Mouse (Mus musculus) megakaryocyte, embryonic 14.5 days (primary cell): ENCODE data around the gene Gm49355. TPM values are rescaled to one million over a fixed set of nuclear protein-coding genes. Genes with fewer than 3 reads are reported as not detected.
A peak's percentile ranks its signal among the peaks of the same experiment; 100 is the strongest.

Experiments used
- H3K27me3 ChIP-seq: replicated peaks from 2 replicates; pipeline ENCODE3; 2012; ENCODE audit warnings: inconsistent platforms
- H3K36me3 ChIP-seq: replicated peaks from 2 replicates; pipeline ENCODE3; 2012; ENCODE audit warnings: low read length, inconsistent platforms, mixed read lengths
- H3K4me1 ChIP-seq: 2 replicates; pipeline ENCODE4 v1.6.1; 2012; ENCODE audit warnings: inconsistent platforms
- H3K4me3 ChIP-seq: replicated peaks from 2 replicates; pipeline ENCODE3; 2012; ENCODE audit warnings: moderate library complexity, mild to moderate bottlenecking, inconsistent platforms
- H3K9me3 ChIP-seq: 2 replicates; pipeline ENCODE4 v1.6.1; 2012; ENCODE audit warnings: inconsistent platforms
- FLI1 ChIP-seq: IDR thresholded peaks from 2 replicates; pipeline ENCODE4 v1.6.1; 2012; ENCODE audit warnings: low read length, inconsistent platforms, mixed read lengths
- GATA1 ChIP-seq: IDR thresholded peaks from 3 replicates; pipeline ENCODE4 v1.6.1; 2012; ENCODE audit warnings: mixed read lengths, low read length, inconsistent platforms, borderline replicate concordance
- polyA plus RNA-seq: library from polyadenylated mRNA; stranded (reverse); fragments of >175 nt; gene quantifications from 2 replicates; pipeline ENCODE4 v1.2.3, GENCODE M21; 2012; ENCODE audit warnings: low replicate concordance; ENCODE audit not compliant: insufficient read depth

The Gm49355 gene
- polyA plus RNA-seq, 1 experiment = not detected

- peaks cover 8% of the 10 kb centered on the region for H3K4me1 ChIP-seq
- no peak for TF ChIP-seq GATA1
- no peak for TF ChIP-seq FLI1
- no peaks in the 10 kb centered on the region for H3K27me3 ChIP-seq
- H3K4me3 ChIP-seq = no peak overlapping the region
- no peaks in the 10 kb centered on the region for H3K9me3 ChIP-seq
- H3K36me3 ChIP-seq = peaks cover 74% of the 10 kb centered on the region
Measured at GRCm38 (mm10) chr14:12303106-12303505, 19.3 kb downstream of the Gm49355 start.

GRCm38 (mm10) chr14:12333622-12334021 lies 49.8 kb downstream of the Gm49355 start:
- H3K4me1 ChIP-seq = no peaks in the 10 kb centered on the region
- peaks cover 3% of the 10 kb centered on the region; the same call in 1 of the 2 replicates for H3K9me3 ChIP-seq
- no peaks in the 10 kb centered on the region for H3K36me3 ChIP-seq
- peaks cover 40% of the 10 kb centered on the region for H3K27me3 ChIP-seq
- H3K4me3 ChIP-seq = no peak overlapping the region
- TF ChIP-seq FLI1 (no peak), GATA1 (no peak)

DNA sequence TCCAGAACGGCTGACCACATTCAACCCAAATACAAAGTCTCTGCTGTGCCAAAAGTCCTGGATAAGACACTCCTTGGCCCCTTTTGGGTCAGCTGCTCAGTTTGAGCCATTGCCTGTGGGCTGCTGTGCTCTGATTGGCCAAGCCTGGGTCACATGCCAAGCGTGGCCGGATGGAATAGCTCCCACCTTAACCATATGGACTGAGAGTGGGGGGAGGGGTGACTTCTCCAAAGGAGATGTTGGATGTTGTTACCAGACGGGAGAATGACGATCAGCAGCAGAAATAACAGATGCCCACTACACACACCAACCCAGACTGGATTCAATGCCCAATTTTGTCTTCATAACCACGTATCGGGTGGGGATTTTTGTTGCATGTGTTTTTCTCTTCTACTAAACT lies 51.1 kb downstream of the Gm49355 start:
- no peak overlapping the region for H3K4me3 ChIP-seq
- H3K27me3 ChIP-seq = peaks cover 51% of the 10 kb centered on the region
- no peaks in the 10 kb centered on the region for H3K4me1 ChIP-seq
- no peak for TF ChIP-seq GATA1
- TF ChIP-seq FLI1 = no peak
- H3K36me3 ChIP-seq = no peaks in the 10 kb centered on the region
- H3K9me3 ChIP-seq = peaks cover 3% of the 10 kb centered on the region; the same call in 1 of the 2 replicates

- no peak overlapping the region for H3K4me3 ChIP-seq
- peaks cover 76% of the 10 kb centered on the region for H3K27me3 ChIP-seq
Measured at GRCm38 (mm10) chr14:12337421-12337997, 53.7 kb downstream of the Gm49355 start.

GRCm38 (mm10) chr14:12337998-12338809 lies 54.4 kb downstream of the Gm49355 start:
- no peak overlapping the region for H3K4me3 ChIP-seq
- no peaks in the 10 kb centered on the region for H3K36me3 ChIP-seq
- TF ChIP-seq FLI1 (no peak), GATA1 (no peak)
- H3K27me3 ChIP-seq = peaks cover 83% of the 10 kb centered on the region
- peaks cover 12% of the 10 kb centered on the region for H3K4me1 ChIP-seq
- H3K9me3 ChIP-seq = peaks cover 3% of the 10 kb centered on the region; the same call in 1 of the 2 replicates

More at GRCm38 (mm10) chr14:12337421-12337997, 53.7 kb downstream of the Gm49355 start:
- Histone ChIP-seq H3K9me3 (peaks cover 3% of the 10 kb centered on the region; the same call in 1 of the 2 replicates), H3K36me3 (no peaks in the 10 kb centered on the region), H3K4me1 (peaks cover 12% of the 10 kb centered on the region)
- no peak for TF ChIP-seq GATA1
- TF ChIP-seq FLI1 = no peak

- H3K36me3 ChIP-seq = no peaks in the 10 kb centered on the region
- H3K27me3 ChIP-seq = peaks cover 90% of the 10 kb centered on the region
- H3K9me3 ChIP-seq = peaks cover 3% of the 10 kb centered on the region; the same call in 1 of the 2 replicates
- H3K4me1 ChIP-seq = peaks cover 12% of the 10 kb centered on the region
- no peak overlapping the region for H3K4me3 ChIP-seq
- no peak for TF ChIP-seq GATA1
Measured at GRCm38 (mm10) chr14:12338811-12339565, 55.2 kb downstream of the Gm49355 start.

- peaks cover 18% of the 10 kb centered on the region for H3K4me1 ChIP-seq
- no peaks in the 10 kb centered on the region for H3K36me3 ChIP-seq
- H3K9me3 ChIP-seq = peaks cover 3% of the 10 kb centered on the region; the same call in 1 of the 2 replicates
- TF ChIP-seq GATA1 (no peak), FLI1 (no peak)
- peaks cover 96% of the 10 kb centered on the region for H3K27me3 ChIP-seq
- H3K4me3 ChIP-seq = no peak overlapping the region
Measured at GRCm38 (mm10) chr14:12340238-12341074, 56.7 kb downstream of the Gm49355 start.

DNA sequence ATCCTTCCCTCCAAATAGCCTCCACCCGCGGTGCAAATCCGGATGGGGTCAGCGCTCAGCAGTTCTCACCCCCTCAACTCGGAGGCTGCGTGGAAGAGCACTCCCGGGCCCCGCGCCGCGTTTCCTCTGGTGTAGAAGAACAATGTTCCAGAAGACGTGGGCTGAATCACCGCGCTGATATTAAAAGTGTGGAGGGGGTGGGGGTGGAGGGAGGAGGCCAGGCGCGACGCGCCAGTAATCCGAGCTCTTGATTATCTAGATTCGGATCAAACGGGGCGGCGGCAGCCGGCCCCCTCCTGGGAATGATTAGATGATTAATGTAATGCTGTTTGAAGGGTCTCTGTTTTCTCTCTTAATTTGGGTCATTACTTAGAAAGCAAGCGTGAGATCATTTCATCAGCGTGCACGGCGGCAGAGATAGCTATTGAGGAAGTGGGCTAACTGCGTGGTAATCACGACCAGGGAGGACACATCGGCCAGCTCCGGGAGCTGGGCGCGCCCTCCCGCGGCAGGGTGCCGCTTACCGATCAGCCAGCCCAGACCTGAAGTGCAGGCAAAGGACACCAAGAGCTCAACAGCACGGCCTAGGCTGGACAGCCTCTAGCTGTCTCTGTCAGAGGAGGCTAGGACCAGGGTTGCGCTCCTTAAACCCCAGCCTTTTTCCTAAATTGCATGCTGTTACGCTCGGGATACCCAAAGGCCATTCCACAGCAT lies 57.5 kb downstream of the Gm49355 start:
- Histone ChIP-seq H3K4me3 (peak overlapping the region; percentile 4), H3K9me3 (peaks cover 3% of the 10 kb centered on the region; the same call in 1 of the 2 replicates), H3K4me1 (peaks cover 19% of the 10 kb centered on the region), H3K27me3 (peaks cover 97% of the 10 kb centered on the region), H3K36me3 (no peaks in the 10 kb centered on the region)
- no peak for TF ChIP-seq GATA1
- no peak for TF ChIP-seq FLI1
